Mouse (Mus musculus): ENCODE measurements around the gene Prkcz. TPM values are rescaled to one million over a fixed set of nuclear protein-coding genes. Genes with fewer than 3 reads are reported as not detected.
"Not testable (repeated sequence)": the region's sequence is repeated elsewhere in the genome, so short reads cannot be mapped to it uniquely, and the experiment has no call there.

The Prkcz gene
- polyA plus RNA-seq, 1 experiment = 38.1 TPM

DNA sequence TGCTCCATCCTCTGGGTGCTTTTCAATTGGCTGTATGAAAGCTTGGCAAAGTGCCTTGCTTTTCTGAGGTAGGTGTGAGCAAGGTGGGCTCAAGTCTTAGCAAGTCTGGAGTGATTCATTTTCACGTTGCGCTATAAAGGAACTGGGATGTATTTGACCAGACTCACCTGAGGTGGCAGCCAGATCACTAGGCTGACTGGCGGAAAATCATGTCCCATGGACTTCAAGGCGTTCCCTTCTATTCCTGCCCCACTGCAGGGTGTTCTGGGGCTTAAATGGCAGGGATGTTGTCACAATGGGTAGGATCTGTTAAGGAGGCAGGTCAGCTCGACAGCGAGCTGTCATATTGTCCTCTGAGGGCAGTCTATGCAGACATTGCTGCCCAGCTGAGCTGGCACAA, 108.9 kb downstream of the Prkcz start:
- no peak for DNase-seq
- no peak for TF ChIP-seq POLR2A (IDR thresholded peaks at IDR 0.05; ENCODE audit: borderline replicate concordance, extremely low read depth, low read depth, low read length)
- TF ChIP-seq CTCF (IDR thresholded peaks at IDR 0.05; ENCODE audit: insufficient read depth, low read length) = no peak
- 83% methylated on average over 6 of the region's 6 CpGs for WGBS

DNA sequence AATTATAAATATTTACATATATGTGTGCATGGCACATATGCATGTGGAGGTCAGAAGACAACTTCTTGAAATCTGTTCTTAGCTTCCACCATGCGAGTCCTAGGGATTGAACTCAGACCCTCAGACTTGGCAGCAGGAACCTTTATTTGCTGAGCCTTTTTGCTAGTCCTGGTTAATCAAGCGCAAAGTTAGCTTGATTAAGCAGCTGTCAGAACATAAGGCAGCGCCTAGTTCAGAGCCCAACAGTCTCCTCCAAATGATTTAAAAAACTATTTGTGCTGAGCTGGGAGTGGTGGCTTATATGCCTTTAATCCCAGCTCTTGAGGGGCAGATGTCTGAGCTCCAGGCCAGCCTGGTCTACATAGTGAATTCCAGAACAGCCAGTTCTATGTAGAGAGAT, 110.0 kb downstream of the Prkcz start:
- no peak for DNase-seq
- no peak overlapping the region for H3K4me3 ChIP-seq (replicated peaks; ENCODE audit: extremely low read depth, low read depth, low read length)
- peaks cover 5% of the 10 kb centered on the region for H3K4me1 ChIP-seq (ENCODE audit: control insufficient read depth, insufficient read depth, low read length)
- no peak for TF ChIP-seq CTCF (IDR thresholded peaks at IDR 0.05; ENCODE audit: insufficient read depth, low read length)
- TF ChIP-seq POLR2A (IDR thresholded peaks at IDR 0.05; ENCODE audit: borderline replicate concordance, extremely low read depth, low read depth, low read length) = no peak
- WGBS = 66% methylated on average over 3 of the region's 3 CpGs

More for the DNA sequence above, 108.9 kb downstream of the Prkcz start:
- Histone ChIP-seq H3K4me3 (replicated peaks; ENCODE audit: extremely low read depth, low read depth, low read length) (no peak overlapping the region), H3K4me1 (ENCODE audit: control insufficient read depth, insufficient read depth, low read length) (peaks cover 5% of the 10 kb centered on the region)

DNA sequence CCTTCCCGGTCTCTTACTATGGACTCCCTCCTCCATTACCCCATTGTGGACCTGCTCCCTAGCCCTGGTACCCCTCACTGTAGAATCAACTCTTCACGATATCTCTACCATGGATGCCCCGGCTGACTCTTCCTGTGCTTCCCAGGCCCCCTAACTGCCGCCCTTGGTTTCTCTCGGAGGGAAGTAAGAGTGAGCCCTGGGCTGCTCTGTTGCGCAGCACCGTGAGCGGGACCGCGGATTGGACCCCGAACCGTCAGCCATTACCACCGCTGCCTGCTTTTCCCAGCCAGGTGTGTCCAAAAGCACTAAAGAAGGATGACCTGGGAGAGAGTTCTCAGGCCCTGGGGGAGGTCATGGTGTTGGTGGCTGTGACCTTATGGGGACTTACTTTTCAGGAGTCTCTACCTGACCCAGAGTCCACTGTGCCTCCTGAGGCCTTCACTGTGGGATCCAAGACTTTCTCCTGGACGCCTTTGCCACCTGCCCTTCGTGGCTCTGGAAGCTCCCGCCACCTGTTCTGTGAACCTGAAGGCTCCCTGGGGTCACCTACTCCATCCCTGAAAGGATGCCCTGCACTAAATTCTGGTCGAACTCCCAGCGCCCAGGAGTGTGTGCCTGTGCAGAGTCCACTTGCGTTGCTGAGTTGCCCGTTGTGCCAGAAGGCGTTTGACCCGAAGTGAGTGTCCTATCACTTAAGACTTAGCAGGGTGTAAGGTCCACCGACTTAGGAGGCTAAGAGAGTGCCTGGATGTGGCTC, 110.6 kb downstream of the Prkcz start:
- peak; percentile 56 for DNase-seq
- Histone ChIP-seq H3K4me3 (replicated peaks; ENCODE audit: extremely low read depth, low read depth, low read length) (peak overlapping the region; percentile 70), H3K4me1 (ENCODE audit: control insufficient read depth, insufficient read depth, low read length) (peaks cover 5% of the 10 kb centered on the region)
- TF ChIP-seq POLR2A (IDR thresholded peaks at IDR 0.05; ENCODE audit: borderline replicate concordance, extremely low read depth, low read depth, low read length) (no peak), CTCF (IDR thresholded peaks at IDR 0.05; ENCODE audit: insufficient read depth, low read length) (no peak)
- 22% methylated on average over 23 of the region's 23 CpGs for WGBS

DNA sequence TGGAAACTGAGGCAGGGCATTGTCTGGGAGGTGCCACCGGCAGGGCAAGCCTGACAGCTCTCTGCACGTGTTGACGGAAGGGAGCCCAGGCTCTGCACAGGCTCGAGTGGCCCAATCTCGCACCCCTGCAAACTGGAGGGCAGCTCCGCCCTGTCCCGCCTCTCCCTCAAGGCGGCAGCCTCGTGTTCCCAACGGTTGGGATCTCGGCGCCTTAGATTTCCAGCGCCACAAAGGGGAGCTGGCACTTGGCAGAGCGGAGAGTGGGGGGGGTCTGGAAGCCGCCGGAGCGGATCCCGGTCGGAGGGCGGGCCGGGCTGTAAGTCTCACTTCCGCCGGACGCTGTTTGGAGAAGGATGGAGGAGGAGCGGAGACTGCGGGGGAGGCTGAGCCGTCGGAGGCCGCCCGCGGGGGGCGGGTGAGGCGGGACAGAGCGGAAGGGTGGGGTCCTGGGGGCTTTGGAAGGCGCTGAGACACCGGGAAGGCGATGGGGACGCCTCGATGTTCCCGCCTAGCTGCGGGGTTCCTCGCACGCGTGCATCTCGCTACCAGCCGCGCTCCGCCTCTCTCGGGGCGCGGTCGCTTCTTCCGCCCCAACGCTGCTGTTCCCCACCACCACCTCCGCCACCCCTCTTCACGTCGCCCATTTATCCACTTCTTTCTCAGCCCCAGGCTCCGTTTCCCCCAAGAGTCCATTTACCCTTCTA, 111.4 kb downstream of the Prkcz start, which contains the start of gene Faap20:
Gene Faap20 (plus strand): TSS at position 155 of the 704 bp plus-strand sequence.
- WGBS = 1% methylated on average over 58 of the region's 58 CpGs
- peak within 1 kb of the TSS; percentile 70 for H3K4me3 ChIP-seq (replicated peaks; ENCODE audit: extremely low read depth, low read depth, low read length)
- H3K4me1 ChIP-seq (ENCODE audit: control insufficient read depth, insufficient read depth, low read length) = peaks cover 5% of the 10 kb centered on the region
- DNase-seq = peak; percentile 89
- TF ChIP-seq CTCF (IDR thresholded peaks at IDR 0.05; ENCODE audit: insufficient read depth, low read length) (no peak), POLR2A (IDR thresholded peaks at IDR 0.05; ENCODE audit: borderline replicate concordance, extremely low read depth, low read depth, low read length) (peak; percentile 48; the same call in 1 of the 2 replicates)

DNA sequence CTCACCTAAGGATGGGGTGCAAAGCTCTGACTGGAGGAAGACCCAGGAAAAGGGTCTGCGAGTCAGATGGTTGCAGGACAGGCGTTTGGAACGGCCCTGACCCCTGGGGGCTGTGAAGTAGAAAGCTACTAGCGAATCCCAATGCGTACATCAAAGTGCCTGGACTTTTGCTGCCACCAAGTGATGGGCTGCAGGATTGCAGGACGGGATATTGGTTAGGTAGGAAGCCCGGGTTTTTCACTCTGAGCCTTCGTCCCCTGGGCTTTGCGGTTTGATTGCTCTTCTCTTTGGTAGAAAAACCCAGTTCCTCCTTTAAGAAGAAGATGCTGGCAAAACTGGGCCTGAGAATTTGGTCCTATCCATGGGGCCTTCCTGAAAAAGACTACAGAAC, 111.9 kb downstream of the Prkcz start:
- Histone ChIP-seq H3K4me1 (ENCODE audit: control insufficient read depth, insufficient read depth, low read length) (peaks cover 5% of the 10 kb centered on the region), H3K4me3 (replicated peaks; ENCODE audit: extremely low read depth, low read depth, low read length) (peak overlapping the region; percentile 70)
- WGBS = 1% methylated on average over 9 of the region's 9 CpGs
- TF ChIP-seq POLR2A (IDR thresholded peaks at IDR 0.05; ENCODE audit: borderline replicate concordance, extremely low read depth, low read depth, low read length) (0 out of 2 replicates have a peak, but pooled peaks have one; percentile 32), CTCF (IDR thresholded peaks at IDR 0.05; ENCODE audit: insufficient read depth, low read length) (peak; percentile 100)
- DNase-seq = peak; percentile 92

DNA sequence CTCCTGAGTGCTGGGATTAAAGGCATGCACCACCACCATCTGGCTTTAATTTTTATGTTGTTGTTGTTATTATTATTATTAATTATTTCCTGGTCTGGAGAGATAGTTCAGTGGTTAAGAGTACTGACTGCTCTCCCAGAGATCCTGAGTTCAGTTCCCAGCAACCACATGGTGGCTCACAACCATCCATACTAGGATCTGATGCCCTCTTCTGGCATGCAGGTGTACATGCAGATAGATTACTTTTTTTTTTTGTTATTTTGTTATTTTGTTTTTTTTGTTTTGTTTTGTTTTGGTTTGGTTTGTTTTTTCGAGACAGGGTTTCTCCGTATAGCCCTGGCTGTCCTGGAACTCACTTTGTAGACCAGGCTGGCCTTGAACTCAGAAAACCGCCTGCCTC, 113.1 kb downstream of the Prkcz start:
- not testable (repeated sequence) for DNase-seq; H3K4me1 ChIP-seq (ENCODE audit: control insufficient read depth, insufficient read depth, low read length); H3K4me3 ChIP-seq (replicated peaks; ENCODE audit: extremely low read depth, low read depth, low read length)
- 91% methylated on average over 3 of the region's 3 CpGs for WGBS

DNA sequence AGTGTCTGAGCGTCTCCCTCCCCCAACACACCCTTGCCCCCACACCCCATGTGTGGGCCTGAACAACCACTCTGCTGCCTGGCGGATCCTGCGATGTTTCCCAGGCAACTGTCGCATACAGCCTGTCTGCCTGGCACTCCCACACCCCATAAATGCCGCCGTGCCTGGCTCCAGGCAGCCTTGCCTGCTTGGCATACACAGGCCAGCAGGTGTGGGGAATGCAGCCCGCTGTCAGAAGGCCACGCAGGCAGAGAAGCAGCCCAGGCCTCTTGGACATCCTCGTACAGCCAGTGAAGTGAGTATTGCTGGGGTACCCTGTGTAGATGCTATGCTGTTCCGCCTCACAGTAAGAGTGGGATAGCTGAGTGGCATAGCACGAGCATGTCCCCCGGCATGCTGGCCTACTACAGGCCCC, 114.5 kb downstream of the Prkcz start:
- no peak for DNase-seq
- TF ChIP-seq POLR2A (IDR thresholded peaks at IDR 0.05; ENCODE audit: borderline replicate concordance, extremely low read depth, low read depth, low read length) (no peak), CTCF (IDR thresholded peaks at IDR 0.05; ENCODE audit: insufficient read depth, low read length) (no peak)
- WGBS = 76% methylated on average over 12 of the region's 12 CpGs
- Histone ChIP-seq H3K4me1 (ENCODE audit: control insufficient read depth, insufficient read depth, low read length) (peaks cover 5% of the 10 kb centered on the region), H3K4me3 (replicated peaks; ENCODE audit: extremely low read depth, low read depth, low read length) (no peak overlapping the region)

DNA sequence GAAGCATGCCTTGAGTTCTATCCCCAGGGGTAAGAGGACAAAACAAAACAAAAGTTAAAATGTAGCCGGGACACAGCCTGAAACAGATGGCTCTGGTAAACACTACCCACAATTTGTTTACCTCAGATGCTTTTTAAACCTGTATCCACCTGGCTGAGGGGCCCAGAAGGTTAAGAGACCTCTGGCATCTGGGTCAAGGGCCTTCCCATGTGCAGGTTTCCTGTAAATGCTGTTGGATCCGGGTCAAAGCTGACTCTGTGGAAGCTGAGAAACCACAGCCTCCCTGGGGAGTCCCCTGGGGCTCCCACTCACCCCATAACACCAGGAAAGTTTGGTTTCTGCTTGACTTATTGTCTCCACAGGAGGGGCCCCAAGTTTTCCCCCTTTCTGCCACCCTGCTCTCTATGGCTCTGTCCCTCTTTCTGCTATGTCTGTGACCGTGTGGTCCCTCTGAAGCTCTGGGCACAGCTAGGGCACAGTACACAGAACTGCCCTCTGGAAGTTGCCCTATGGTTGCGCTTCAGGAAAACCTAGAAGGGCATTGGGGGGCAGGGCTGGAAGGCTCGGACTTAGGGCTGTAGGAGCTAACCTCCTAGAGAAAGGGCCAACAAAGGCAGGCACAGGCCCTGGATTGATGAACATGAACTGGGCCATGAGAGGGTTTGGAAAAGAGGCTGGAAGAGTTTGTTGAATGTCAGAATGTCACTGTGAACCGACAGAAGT, 115.2 kb downstream of the Prkcz start:
- H3K4me3 ChIP-seq (replicated peaks; ENCODE audit: extremely low read depth, low read depth, low read length) = no peak overlapping the region
- DNase-seq = no peak
- peaks cover 5% of the 10 kb centered on the region for H3K4me1 ChIP-seq (ENCODE audit: control insufficient read depth, insufficient read depth, low read length)
- TF ChIP-seq CTCF (IDR thresholded peaks at IDR 0.05; ENCODE audit: insufficient read depth, low read length) = no peak
- TF ChIP-seq POLR2A (IDR thresholded peaks at IDR 0.05; ENCODE audit: borderline replicate concordance, extremely low read depth, low read depth, low read length) = no peak
- 53% methylated on average over 6 of the region's 6 CpGs for WGBS

DNA sequence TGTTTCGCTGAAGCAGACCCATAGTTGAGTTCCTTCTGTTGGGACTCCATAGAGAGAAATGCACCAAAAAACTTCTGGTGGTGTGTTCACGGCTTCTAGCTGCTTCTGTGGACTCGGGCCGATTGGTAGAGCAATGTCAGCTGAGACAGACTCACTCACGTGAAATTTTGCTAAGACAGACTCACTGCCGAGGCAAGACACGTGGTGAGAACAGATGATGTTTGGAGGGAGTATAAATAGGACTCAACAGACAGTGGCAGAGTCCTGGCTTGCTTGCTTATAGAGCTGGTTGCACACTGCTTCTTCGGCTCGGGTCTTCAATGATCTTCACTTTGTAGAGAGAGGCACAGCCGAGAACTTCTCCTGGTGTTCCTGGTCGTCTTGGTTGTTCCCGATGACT, 117.9 kb downstream of the Prkcz start:
- H3K4me1 ChIP-seq (ENCODE audit: control insufficient read depth, insufficient read depth, low read length) = no peaks in the 10 kb centered on the region; the same call in none of the 2 replicates
- whole genome bisulfite sequencing = 82% methylated on average over 12 of the region's 12 CpGs
- TF ChIP-seq POLR2A (IDR thresholded peaks at IDR 0.05; ENCODE audit: borderline replicate concordance, extremely low read depth, low read depth, low read length) (no peak), CTCF (IDR thresholded peaks at IDR 0.05; ENCODE audit: insufficient read depth, low read length) (no peak)

More for the DNA sequence above, 117.9 kb downstream of the Prkcz start:
- DNase-seq = no peak
- H3K4me3 ChIP-seq (replicated peaks; ENCODE audit: extremely low read depth, low read depth, low read length) = no peak overlapping the region
